Mouse (Mus musculus) CH12.LX (cell line): ENCODE measurements around the gene Rasgef1a. TPM values are rescaled to one million over a fixed set of nuclear protein-coding genes. Genes with fewer than 3 reads are reported as not detected.

Experiments used
- DNase-seq: peaks from one replicate; pipeline ENCODE4 v3.0.0-alpha.2; 2013; ENCODE audit errors: extremely low read depth
- H3K27ac ChIP-seq: 2 replicates; pipeline ENCODE4 v1.5.1; 2012; ENCODE audit warnings: low read depth, mild to moderate bottlenecking, control low read depth, moderate library complexity; ENCODE audit not compliant: insufficient read depth
- H3K27me3 ChIP-seq: replicated peaks from 2 replicates; pipeline ENCODE3; 2012; ENCODE audit warnings: inconsistent platforms
- H3K36me3 ChIP-seq, 2 experiments: replicated peaks in 1 of 2; 2 replicates each; pipeline versions ENCODE3 to v1.6.1; 2012; ENCODE audit warnings: inconsistent platforms in 1 of 2, low read length in 1 of 2, mild to moderate bottlenecking in 1 of 2, mixed read lengths in 1 of 2, moderate library complexity in 1 of 2; ENCODE audit not compliant: control insufficient read depth in 1 of 2, insufficient read depth in 1 of 2
- H3K4me1 ChIP-seq, 2 experiments: 2 replicates each; pipeline ENCODE4 v1.6.1; 2012; ENCODE audit warnings: inconsistent platforms in 1 of 2, moderate library complexity in 1 of 2; ENCODE audit not compliant: insufficient read depth in 2 of 2, control insufficient read depth in 1 of 2
- H3K4me2 ChIP-seq: 2 replicates; pipeline ENCODE4 v1.6.1; 2012; ENCODE audit warnings: low read depth, mild to moderate bottlenecking, control low read depth; ENCODE audit not compliant: poor library complexity, insufficient read depth, severe bottlenecking
- H3K4me3 ChIP-seq, 3 experiments: fragments of 150-350 bp in 1 of 3; sonication (generic) in 1 of 3; replicated peaks in 1 of 3; 2 replicates each; pipeline versions ENCODE3 to v1.5.1; 2011 to 2012; ENCODE audit warnings: low read depth in 2 of 3, low read length in 2 of 3, mild to moderate bottlenecking in 2 of 3, moderate library complexity in 2 of 3, control low read depth in 1 of 3, improper control_type of control experiment in 1 of 3, inconsistent platforms in 1 of 3, mixed read lengths in 1 of 3; ENCODE audit not compliant: poor library complexity in 1 of 3
- H3K79me2 ChIP-seq: replicated peaks from 2 replicates; pipeline ENCODE4 v1.6.1; 2012; ENCODE audit warnings: mild to moderate bottlenecking, moderate library complexity; ENCODE audit not compliant: control insufficient read depth, poor library complexity, insufficient read depth, severe bottlenecking; ENCODE audit errors: extremely low read depth
- H3K9ac ChIP-seq: 2 replicates; pipeline ENCODE4 v1.6.1; 2012; ENCODE audit warnings: low read depth, mild to moderate bottlenecking, control low read depth, moderate library complexity; ENCODE audit not compliant: insufficient read depth
- H3K9me3 ChIP-seq: replicated peaks from 2 replicates; pipeline ENCODE3; 2012; ENCODE audit warnings: low read length, inconsistent platforms, mixed read lengths
- BHLHE40 ChIP-seq: IDR thresholded peaks from 2 replicates; pipeline ENCODE4 v1.6.1; 2011; ENCODE audit warnings: mild to moderate bottlenecking, low read depth, low read length, improper control_type of control experiment
- CHD1 ChIP-seq: IDR thresholded peaks from 2 replicates; pipeline ENCODE4 v1.6.1; 2012; ENCODE audit warnings: low read depth, low read length, improper control_type of control experiment, inconsistent platforms
- CTCF ChIP-seq, 2 experiments: IDR thresholded peaks in 1 of 2; conservative IDR thresholded peaks in 1 of 2; 2 replicates each; pipeline ENCODE4 v1.5.1; 2011 to 2012; ENCODE audit warnings: low read depth in 2 of 2, low read length in 2 of 2, improper control_type of control experiment in 1 of 2, inconsistent platforms in 1 of 2, mild to moderate bottlenecking in 1 of 2, moderate library complexity in 1 of 2
- ELF1 ChIP-seq: IDR thresholded peaks from 2 replicates; pipeline ENCODE4 v1.6.1; 2014; ENCODE audit warnings: low read depth, mild to moderate bottlenecking, inconsistent platforms, low read length, improper control_type of control experiment
- IRF4 ChIP-seq: IDR thresholded peaks from 2 replicates; pipeline ENCODE4 v1.6.1; 2014; ENCODE audit warnings: low read depth, mild to moderate bottlenecking, inconsistent platforms, low read length, improper control_type of control experiment
- MEF2A ChIP-seq: IDR thresholded peaks from 2 replicates; pipeline ENCODE4 v1.6.1; 2014; ENCODE audit warnings: low read depth, mild to moderate bottlenecking, inconsistent platforms, low read length, improper control_type of control experiment, borderline replicate concordance
- NRF1 ChIP-seq: IDR thresholded peaks from 2 replicates; pipeline ENCODE4 v1.6.1; 2014; ENCODE audit warnings: low read depth, mild to moderate bottlenecking, inconsistent platforms, low read length, improper control_type of control experiment, moderate library complexity
- POLR2A ChIP-seq: IDR thresholded peaks from 2 replicates; pipeline ENCODE4 v1.6.1; 2011; ENCODE audit warnings: low read depth, mild to moderate bottlenecking, improper control_type of control experiment, low read length
- POLR2AphosphoS2 ChIP-seq: IDR thresholded peaks from 2 replicates; pipeline ENCODE4 v1.6.1; 2011; ENCODE audit warnings: low read depth, low read length, improper control_type of control experiment
- RAD21 ChIP-seq: IDR thresholded peaks from 2 replicates; pipeline ENCODE4 v1.6.1; 2011; ENCODE audit warnings: low read depth, mild to moderate bottlenecking, low read length, improper control_type of control experiment, moderate library complexity
- SIN3A ChIP-seq: IDR thresholded peaks from 2 replicates; pipeline ENCODE4 v1.6.1; 2012; ENCODE audit warnings: low read length, improper control_type of control experiment, inconsistent platforms
- SMC3 ChIP-seq: IDR thresholded peaks from 2 replicates; pipeline ENCODE4 v1.6.1; 2011; ENCODE audit warnings: low read depth, low read length, improper control_type of control experiment
- USF1 ChIP-seq: IDR thresholded peaks from 2 replicates; pipeline ENCODE4 v1.6.1; 2014; ENCODE audit warnings: low read depth, mild to moderate bottlenecking, inconsistent platforms, low read length, improper control_type of control experiment
- USF2 ChIP-seq: conservative IDR thresholded peaks from 2 replicates; pipeline ENCODE4 v1.6.1; 2011; ENCODE audit warnings: low read depth, low read length, improper control_type of control experiment
- ZNF384 ChIP-seq: IDR thresholded peaks from 2 replicates; pipeline ENCODE4 v1.6.1; 2012; ENCODE audit warnings: low read depth, low read length, improper control_type of control experiment, inconsistent platforms
- dilution Hi-C: fragments of 300-500 bp; cut with MboI; formaldehyde crosslinking; loops from 2 replicates; pipeline ENCODE4 v1.14.3; 2020; ENCODE audit warnings: low sequenced_read_pairs; ENCODE audit not compliant: extremely low pct_unique_long_range_greater_than_20kb, extremely low pct_ligation_motif_present
- in situ Hi-C: fragments of 300-500 bp; cut with MboI; formaldehyde crosslinking; loops from 3 replicates; pipeline ENCODE4 v1.14.3; 2019; ENCODE audit warnings: low sequenced_read_pairs, low pct_ligation_motif_present, low pct_unique_long_range_greater_than_20kb, mixed read lengths
- polyA plus RNA-seq: library from polyadenylated mRNA; unstranded; fragments of >175 nt; gene quantifications from 2 replicates; pipeline ENCODE4 v1.2.1, GENCODE M21; 2012; ENCODE audit warnings: low read depth; ENCODE audit not compliant: insufficient read length
- total RNA-seq, 2 experiments: library from RNA; depleted of rRNA; stranded (reverse); fragments of 300-350 nt in 1 of 2; fragments of >200 nt in 1 of 2; gene quantifications; 2 replicates each; pipeline ENCODE4 v1.2.3; 2012 to 2014

Gene Rasgef1a
- total and polyA plus RNA-seq, 3 experiments = 0.13 TPM; not detected in 2

DNA sequence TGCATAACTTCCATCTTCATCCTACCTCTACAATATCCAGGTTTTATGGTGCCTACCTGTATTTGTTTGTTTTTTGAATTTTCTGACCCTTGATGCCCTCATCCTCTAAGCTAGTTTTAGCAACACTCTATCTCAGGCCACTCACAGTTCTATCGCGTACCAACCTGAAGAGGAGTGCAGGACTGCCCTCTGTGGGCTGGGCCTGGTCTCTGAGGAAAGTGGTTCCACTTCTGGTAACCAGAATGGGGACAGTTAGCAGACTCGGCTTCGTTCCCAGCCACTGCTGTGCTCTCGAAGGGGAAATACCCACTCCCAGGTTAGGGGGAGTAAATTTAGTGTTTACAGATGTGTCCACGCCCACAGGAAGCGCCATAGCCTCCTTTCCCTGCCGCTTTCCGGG, 44.5 kb upstream of the Rasgef1a start:
- dilution Hi-C loops = no loop called here
- no peak overlapping the region for H3K9ac ChIP-seq
- in situ Hi-C loops = no loop called here
- peaks cover 37% of the 10 kb centered on the region for H3K27me3 ChIP-seq
- peaks cover 11% of the 10 kb centered on the region for H3K9me3 ChIP-seq
- no peak overlapping the region for H3K4me3 ChIP-seq
- H3K4me2 ChIP-seq = no peak overlapping the region
- DNase-seq = peak; percentile 29
- peaks cover 0 to 9% of the 10 kb centered on the region in 2 experiments; a peak in 2 of 4 replicates for H3K4me1 ChIP-seq
- peak in 1 of 2 experiments; percentile 64; a peak in 2 of 4 replicates for TF ChIP-seq CTCF (conservative IDR thresholded peaks at IDR 0.05 in 1 of 2, IDR thresholded peaks at IDR 0.05 in 1 of 2; ENCODE audit: low read depth in 2 of 2, low read length in 2 of 2)
- 0 out of 2 replicates have a peak, but pooled peaks have one; percentile 12 for TF ChIP-seq MEF2A
- no peak for TF ChIP-seq POLR2A
- peak; percentile 58 for TF ChIP-seq RAD21
- peak; percentile 47 for TF ChIP-seq SMC3
- no peak for TF ChIP-seq CHD1
- TF ChIP-seq, all 38 proteins: peak for 4
- no peaks in the 10 kb centered on the region for H3K79me2 ChIP-seq
- no peaks in the 10 kb centered on the region for H3K36me3 ChIP-seq
- H3K27ac ChIP-seq = no peak overlapping the region

DNA sequence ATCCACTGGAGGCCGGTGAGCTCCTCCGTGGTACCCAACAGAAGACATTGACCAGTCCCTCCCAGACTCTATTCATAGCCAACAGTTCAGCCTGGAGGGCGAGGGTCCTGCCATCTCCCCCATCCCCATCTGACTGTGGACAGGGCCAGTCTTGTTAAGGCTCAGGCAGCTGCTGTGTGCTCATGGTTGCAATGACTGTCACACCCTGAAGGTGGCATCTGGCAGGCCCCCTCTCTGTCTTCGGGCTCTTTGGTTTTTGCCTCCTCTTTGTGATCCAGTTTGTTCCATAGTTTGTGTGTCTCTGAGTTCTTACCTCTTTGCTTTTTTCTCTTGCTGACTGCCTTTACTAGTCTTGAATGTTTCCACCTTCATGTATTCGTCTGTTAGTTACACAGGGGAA, 24.1 kb upstream of the Rasgef1a start:
- H3K79me2 ChIP-seq = no peaks in the 10 kb centered on the region
- H3K27me3 ChIP-seq = peaks cover 71% of the 10 kb centered on the region
- DNase-seq = peak; percentile 7
- no peak overlapping the region for H3K9ac ChIP-seq
- no peaks in the 10 kb centered on the region for H3K36me3 ChIP-seq
- H3K9me3 ChIP-seq = peaks cover 3% of the 10 kb centered on the region
- dilution Hi-C loops = no loop called here
- peak in 1 of 2 experiments; percentile 43; a peak in 2 of 4 replicates for TF ChIP-seq CTCF (conservative IDR thresholded peaks at IDR 0.05 in 1 of 2, IDR thresholded peaks at IDR 0.05 in 1 of 2; ENCODE audit: low read depth in 2 of 2, low read length in 2 of 2)
- TF ChIP-seq SMC3 = peak; percentile 12; the same call in 1 of the 2 replicates
- TF ChIP-seq USF1 = no peak
- no peak overlapping the region for H3K4me2 ChIP-seq
- in situ Hi-C loops = no loop called here
- no peak overlapping the region for H3K27ac ChIP-seq
- no peak overlapping the region for H3K4me3 ChIP-seq
- no peaks in the 10 kb centered on the region for H3K4me1 ChIP-seq

DNA sequence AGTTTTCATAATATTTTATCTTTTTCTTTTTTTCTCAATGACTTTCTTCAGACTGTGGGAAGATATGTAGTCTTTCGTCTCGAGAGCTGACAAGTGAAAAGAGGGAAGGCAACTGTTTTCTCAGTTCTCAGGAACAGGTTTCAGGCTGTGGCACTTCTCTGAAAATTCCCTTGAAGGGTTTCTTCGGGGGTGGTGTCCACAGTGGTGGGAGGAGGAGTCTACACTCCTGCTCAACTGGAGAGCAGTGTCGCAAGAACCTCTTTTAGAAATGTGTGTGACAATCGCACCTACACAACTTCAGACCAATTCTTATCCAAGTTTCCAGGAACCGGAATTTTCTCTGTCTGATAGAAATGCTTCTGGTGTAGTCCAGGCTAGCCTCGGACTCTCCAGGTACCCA, 22.0 kb upstream of the Rasgef1a start:
- Histone ChIP-seq H3K4me2 (no peak overlapping the region), H3K4me1 (peaks cover 0 to 5% of the 10 kb centered on the region in 2 experiments; a peak in 2 of 4 replicates), H3K36me3 (no peaks in the 10 kb centered on the region), H3K9me3 (peaks cover 6% of the 10 kb centered on the region), H3K79me2 (no peaks in the 10 kb centered on the region), H3K27me3 (peaks cover 77% of the 10 kb centered on the region), H3K9ac (no peak overlapping the region), H3K4me3 (no peak overlapping the region), H3K27ac (no peak overlapping the region)
- dilution Hi-C loops = no loop called here
- no peak for TF ChIP-seq CTCF (conservative IDR thresholded peaks at IDR 0.05 in 1 of 2, IDR thresholded peaks at IDR 0.05 in 1 of 2; ENCODE audit: low read depth in 2 of 2, low read length in 2 of 2)
- no peak for TF ChIP-seq USF2
- TF ChIP-seq POLR2AphosphoS2 = no peak
- TF ChIP-seq SMC3 = no peak
- TF ChIP-seq CHD1 = no peak
- TF ChIP-seq ZNF384 = no peak
- TF ChIP-seq SIN3A = no peak
- TF ChIP-seq IRF4 = no peak
- TF ChIP-seq NRF1 = no peak
- no peak for TF ChIP-seq BHLHE40
- TF ChIP-seq ELF1 = no peak
- no peak for DNase-seq
- in situ Hi-C loops = no loop called here
